Mouse (Mus musculus) liver, embryonic 14.5 days (tissue): Measurements from ENCODE around the gene Gm20897. TPM values are rescaled to one million over a fixed set of nuclear protein-coding genes. Genes with fewer than 3 reads are reported as not detected.
"Not testable (repeated sequence)": the region's sequence is repeated elsewhere in the genome, so short reads cannot be mapped to it uniquely, and the experiment has no call there.

Experiments used
- ATAC-seq: fragments of 200-750 bp; cut with Nextera tagmentation; 2 replicates; pipeline ENCODE4 v1.8.0; 2017; ENCODE audit warnings: moderate number of reproducible peaks, mild to moderate bottlenecking, moderate library complexity; ENCODE audit not compliant: insufficient read depth
- DNase-seq, 3 experiments: peaks; one replicate each; pipeline ENCODE4 v3.0.0-alpha.2; 2012 to 2013; ENCODE audit warnings: low read depth in 3 of 3, low spot score in 3 of 3
- H3K27ac ChIP-seq: fragments of 300-500 bp; sonication (generic); 2 replicates; pipeline ENCODE4 v1.5.1; 2014; ENCODE audit warnings: moderate library complexity, mild to moderate bottlenecking, control low read depth, inconsistent platforms
- H3K27me3 ChIP-seq: fragments of 300-500 bp; sonication (generic); 2 replicates; pipeline ENCODE4 v1.6.1; 2014; ENCODE audit warnings: mild to moderate bottlenecking, low read length, moderate library complexity; ENCODE audit not compliant: control insufficient read depth, insufficient read depth
- H3K36me3 ChIP-seq: fragments of 300-500 bp; sonication (generic); replicated peaks from 2 replicates; pipeline ENCODE4 v1.6.1; 2014; ENCODE audit warnings: low read depth; ENCODE audit not compliant: control insufficient read depth, insufficient read depth
- H3K4me1 ChIP-seq, 2 experiments: fragments of 200-500 bp in 1 of 2; fragments of 300-500 bp in 1 of 2; sonication (generic) in 1 of 2; replicated peaks; 2 replicates each; pipeline ENCODE4 v1.6.1; 2012 to 2014; ENCODE audit warnings: antibody characterized with exemption in 1 of 2, inconsistent platforms in 1 of 2, low read length in 1 of 2; ENCODE audit not compliant: control insufficient read depth in 2 of 2, insufficient read depth in 2 of 2
- H3K4me2 ChIP-seq: fragments of 300-500 bp; sonication (generic); 2 replicates; pipeline ENCODE4 v1.6.1; 2014; ENCODE audit warnings: low read depth, mild to moderate bottlenecking, control low read depth, moderate library complexity
- H3K4me3 ChIP-seq, 2 experiments: fragments of 200-500 bp in 1 of 2; fragments of 300-500 bp in 1 of 2; sonication (generic) in 1 of 2; 2 replicates each; pipeline ENCODE4 v1.5.1; 2012 to 2014; ENCODE audit warnings: low read depth in 2 of 2, low read length in 2 of 2, mild to moderate bottlenecking in 2 of 2, control low read depth in 1 of 2, inconsistent platforms in 1 of 2, moderate library complexity in 1 of 2; ENCODE audit not compliant: insufficient read depth in 1 of 2
- H3K9ac ChIP-seq: fragments of 300-500 bp; sonication (generic); replicated peaks from 2 replicates; pipeline ENCODE4 v1.6.1; 2014; ENCODE audit warnings: mild to moderate bottlenecking, control low read depth, moderate library complexity
- H3K9me3 ChIP-seq: fragments of 300-500 bp; sonication (generic); 2 replicates; pipeline ENCODE4 v1.6.1; 2016; ENCODE audit warnings: low read length, mixed read lengths; ENCODE audit not compliant: control insufficient read depth
- WGBS: fragments of 180-500 bp; shearing (Covaris S2); extraction: QIAGEN DNeasy Blood & Tissue Kit; methylation state at CpG from one replicate; pipeline ENCODE4 v1.1.7; 2014; ENCODE audit not compliant: insufficient replicate concordance; 5-methylcytosine and 5-hydroxymethylcytosine counted together
- polyA plus RNA-seq, 2 experiments: library from polyadenylated mRNA; depleted of rRNA in 1 of 2; stranded (reverse) in 1 of 2; unstranded in 1 of 2; fragments of >200 nt; fragmentation: Nextera tagmentation in 1 of 2; extraction: Ambion mirVana in 1 of 2; gene quantifications; 2 replicates each; pipeline versions ENCODE4 v1.2.1 to v1.2.3; 2012 to 2014

The Gm20897 gene
- not detected in 2 replicates for polyA plus RNA-seq (2012; rRNA removed)
- polyA plus RNA-seq (2014; fragmentation: Nextera tagmentation; extraction: Ambion mirVana), result not detected in 2 replicates

GRCm38 (mm10) chrY:38502138-38502537, at the start of gene Gm20897:
Gm20897 (minus strand) TSS chrY:38502238.
- not testable (repeated sequence) for H3K4me3 ChIP-seq, H3K27ac ChIP-seq, H3K36me3 ChIP-seq, H3K4me2 ChIP-seq, H3K27me3 ChIP-seq, DNase-seq, ATAC-seq, H3K9ac ChIP-seq, H3K4me1 ChIP-seq, H3K9me3 ChIP-seq
- 76% methylated on average over 4 of the region's 6 CpGs for WGBS

Other genes with a start within 250 kb of the Gm20897 start
- not detected in 2 replicates for gene Gm21732, start 73.5 kb upstream of the Gm20897 start, polyA plus RNA-seq (2012; rRNA removed)
- not detected in 2 replicates for gene Gm21732, start 73.5 kb upstream of the Gm20897 start, polyA plus RNA-seq (2014; fragmentation: Nextera tagmentation; extraction: Ambion mirVana)